Mouse (Mus musculus): ENCODE data around the gene Elk3.

DNA sequence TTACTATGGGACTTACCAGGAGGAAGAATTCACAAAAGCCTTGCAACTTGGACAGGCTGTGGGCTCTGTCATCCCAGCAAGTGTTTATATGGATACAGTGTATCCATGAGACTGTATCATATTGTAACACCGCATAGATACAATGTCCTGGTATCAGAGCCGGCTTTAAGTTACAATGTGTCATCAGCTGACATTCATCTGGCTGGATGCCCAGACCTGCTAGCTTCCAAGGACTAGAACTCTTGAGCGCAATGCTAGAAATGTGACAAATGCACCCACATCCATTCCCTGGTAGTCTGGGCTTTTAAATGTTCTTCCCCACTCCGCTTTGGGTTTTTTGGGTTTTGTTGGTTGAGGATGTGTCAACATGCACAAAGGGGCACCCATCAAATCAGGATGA is 22.6 kb downstream of the Elk3 start:
- TF ChIP-seq HCFC1 (IDR thresholded peaks at IDR 0.05; ENCODE audit: borderline replicate concordance, insufficient read depth, low read length) (no peak), ZC3H11A (IDR thresholded peaks at IDR 0.05; ENCODE audit: borderline replicate concordance, low read depth, low read length) (no peak)
